Mouse (Mus musculus) cerebellum, adult 2 months (tissue): Measurements from ENCODE around the gene Zfp114.

Experiments used
- CTCF ChIP-seq: fragments of 200-500 bp; IDR thresholded peaks from 2 replicates; pipeline ENCODE4 v1.5.1; 2011; ENCODE audit warnings: low read depth, mild to moderate bottlenecking, control low read depth, low read length, moderate library complexity, borderline replicate concordance; ENCODE audit not compliant: insufficient read depth
- POLR2A ChIP-seq: fragments of 200-500 bp; IDR thresholded peaks from 2 replicates; pipeline ENCODE4 v1.6.1; 2011; ENCODE audit warnings: low read length, control low read depth, borderline replicate concordance; ENCODE audit not compliant: insufficient read depth

DNA sequence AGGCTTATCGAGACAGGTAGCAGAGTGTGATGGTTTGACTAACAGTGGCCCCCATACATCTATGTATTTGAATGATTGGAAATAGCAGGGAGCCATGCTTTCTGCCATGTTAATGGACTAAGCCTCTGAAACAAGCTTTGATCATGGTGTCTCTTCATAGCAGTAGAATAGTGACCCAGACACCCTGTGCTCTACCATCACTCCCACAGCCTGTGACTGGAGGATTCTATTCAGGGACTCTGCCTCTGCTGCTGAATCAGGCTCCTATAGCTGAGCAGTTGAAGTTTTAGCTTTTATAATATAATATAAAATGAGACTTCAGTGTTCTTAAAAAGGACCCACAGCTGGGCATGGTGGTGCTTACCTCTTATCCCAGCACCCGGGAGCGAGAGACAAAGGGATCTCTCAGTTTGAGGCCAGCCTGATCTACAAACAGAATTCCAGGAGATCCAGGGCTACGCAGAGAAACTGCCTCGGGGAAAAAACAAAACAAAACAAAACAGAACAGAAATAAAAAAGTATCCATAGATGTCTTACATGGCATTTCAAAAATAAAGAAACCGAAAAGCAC, 41.4 kb upstream of the Zfp114 start:
- TF ChIP-seq CTCF (no peak), POLR2A (no peak)
